In genomic region chr12:77505431-77505830, GRCm38 (mm10) we compare ENCODE assay signal across 32 mouse cellular contexts.
"Had no signal": no experiment of that assay in that cellular context is flagged by ENCODE, and none has a peak within 500 bp of the region (broad histone marks: within the 10 kb centered on the region; RNA-seq: fewer than 3 reads in every experiment).

No protein-coding gene starts in this region.

- H3K9ac ChIP-seq: heart, embryonic 13.5 days; heart, embryonic 15.5 days; hindbrain, embryonic 12.5 days; hindbrain, embryonic 13.5 days; hindbrain, embryonic 14.5 days; hindbrain, embryonic 15.5 days; intestine, embryonic 15.5 days; kidney, embryonic 15.5 days had no signal

- H3K4me1 ChIP-seq: hindbrain, embryonic 12.5 days; hindbrain, embryonic 15.5 days; intestine, embryonic 15.5 days had no signal

- H3K4me2 ChIP-seq: heart, embryonic 13.5 days; heart, embryonic 15.5 days; hindbrain, embryonic 12.5 days; hindbrain, embryonic 13.5 days; hindbrain, embryonic 14.5 days; hindbrain, embryonic 15.5 days; intestine, embryonic 15.5 days; kidney, embryonic 15.5 days had no signal

- H3K27ac ChIP-seq: heart, embryonic 13.5 days; heart, embryonic 15.5 days; hindbrain, embryonic 10.5 days; hindbrain, embryonic 12.5 days; hindbrain, embryonic 13.5 days; hindbrain, embryonic 14.5 days; hindbrain, embryonic 15.5 days; hindbrain, postnatal 0 days; intestine, embryonic 15.5 days; kidney, embryonic 15.5 days; kidney, postnatal 0 days; layer of hippocampus, adult 2 months; left cerebral cortex, adult 2 months had no signal

- ATAC-seq: hindbrain, embryonic 16.5 days; hindbrain, postnatal 0 days; inflammation-experienced regulatory T-cells, adult 6 months; intestine, embryonic 15.5 days; intestine, embryonic 16.5 days; intestine, postnatal 0 days had no signal

- DNase-seq: heart, postnatal 10 days; heart, postnatal 14 days; heart, postnatal 36 days; heart, postnatal 4 days; kidney, adult 11 months; kidney, adult 18-20 months; kidney, adult 2 months; kidney, adult 8-10 months; kidney, adult 9 months; kidney, postnatal 14 days; kidney, postnatal 25 days; kidney, postnatal 36 days; kidney, postnatal 4 days; layer of hippocampus, adult 9-11 months; layer of hippocampus, postnatal 36 days had no signal

- H3K9me3 ChIP-seq: heart, embryonic 13.5 days; heart, embryonic 15.5 days; hindbrain, embryonic 10.5 days; hindbrain, embryonic 12.5 days; hindbrain, embryonic 13.5 days; hindbrain, embryonic 15.5 days; intestine, embryonic 15.5 days; kidney, embryonic 15.5 days had no signal

- H3K27me3 ChIP-seq: hindbrain, embryonic 12.5 days; hindbrain, embryonic 13.5 days; hindbrain, embryonic 15.5 days; intestine, embryonic 15.5 days; kidney, embryonic 15.5 days had no signal

- H3K36me3 ChIP-seq: heart, embryonic 13.5 days; heart, embryonic 15.5 days; hindbrain, embryonic 10.5 days; hindbrain, embryonic 12.5 days; hindbrain, embryonic 13.5 days; hindbrain, embryonic 15.5 days; intestine, embryonic 15.5 days; kidney, embryonic 15.5 days had no signal

- H3K4me3 ChIP-seq: heart, embryonic 13.5 days; heart, embryonic 15.5 days; hindbrain, embryonic 10.5 days; hindbrain, embryonic 12.5 days; hindbrain, embryonic 13.5 days; hindbrain, embryonic 15.5 days; intestine, embryonic 15.5 days; kidney, embryonic 15.5 days; layer of hippocampus, adult 2 months; left cerebral cortex, adult 2 months had no signal
